Mouse (Mus musculus): Measurements from ENCODE around the gene Taf1c. TPM values are rescaled to one million over a fixed set of nuclear protein-coding genes. Genes with fewer than 3 reads are reported as not detected.

Gene Taf1c
- total RNA-seq, 1 experiment from 2014 or later, result 7.8 TPM

- ATAC-seq (replicated peaks; ENCODE audit: low read depth, poor library complexity, severe bottlenecking), result no peak
Measured at GRCm38 (mm10) chr8:119624916-119625315, 19.9 kb upstream of the Taf1c start.

DNA sequence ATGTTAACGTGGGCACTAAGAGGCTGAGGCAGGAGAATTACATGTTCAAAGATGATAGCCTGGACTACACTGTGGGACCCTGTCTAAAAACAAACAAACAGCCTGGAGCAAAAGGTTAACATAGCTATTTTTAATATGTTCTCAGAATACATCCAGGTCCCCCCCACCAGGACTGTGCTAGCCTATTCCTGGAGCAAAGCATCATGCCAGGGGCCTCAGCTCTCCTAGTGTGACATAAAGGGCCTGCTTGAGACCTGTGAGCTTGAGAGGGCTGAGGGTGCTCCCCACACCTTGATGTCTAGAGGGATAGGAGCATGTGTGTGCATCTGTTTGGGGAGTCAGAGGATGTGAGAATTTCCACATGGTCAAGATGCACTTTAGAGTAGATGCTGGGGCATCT lies 18.7 kb upstream of the Taf1c start:
- ATAC-seq (replicated peaks; ENCODE audit: low read depth, poor library complexity, severe bottlenecking), result no peak

- no peak for ATAC-seq (replicated peaks; ENCODE audit: low read depth, poor library complexity, severe bottlenecking)
Measured at GRCm38 (mm10) chr8:119623061-119623460, 18.0 kb upstream of the Taf1c start.

GRCm38 (mm10) chr8:119622555-119622954 lies 17.5 kb upstream of the Taf1c start:
- no peak for ATAC-seq (replicated peaks; ENCODE audit: low read depth, poor library complexity, severe bottlenecking)

DNA sequence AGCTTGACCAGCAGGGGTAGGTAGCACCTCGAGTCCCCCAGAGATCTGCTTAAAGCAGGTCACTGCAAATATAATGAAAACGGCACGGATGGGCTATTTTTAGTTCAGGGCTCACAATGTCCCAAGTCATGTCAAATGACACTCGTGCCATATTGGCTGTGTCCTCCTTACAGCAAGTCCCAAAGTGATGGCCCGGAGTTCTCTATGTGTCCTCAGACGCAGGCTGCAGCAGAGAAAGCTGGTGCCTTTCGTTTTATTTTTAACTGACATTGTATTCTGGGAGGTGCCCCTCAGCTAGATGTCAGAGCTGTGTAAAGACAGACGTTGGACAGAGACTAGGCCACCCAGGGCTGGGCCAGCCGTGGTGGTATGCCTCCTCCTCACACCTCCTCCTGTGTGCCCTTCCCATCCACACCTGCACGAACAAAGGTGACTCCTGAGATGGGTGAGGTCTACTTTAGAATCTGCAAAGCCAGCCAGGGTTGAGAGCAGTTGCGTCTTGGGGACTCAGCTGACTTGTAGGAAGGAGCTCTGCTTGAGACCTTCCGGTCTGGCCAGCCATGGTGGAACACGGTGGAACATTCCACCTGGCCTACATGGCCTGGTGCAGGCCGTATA lies 15.9 kb upstream of the Taf1c start:
- ATAC-seq (replicated peaks; ENCODE audit: low read depth, poor library complexity, severe bottlenecking), result no peak

DNA sequence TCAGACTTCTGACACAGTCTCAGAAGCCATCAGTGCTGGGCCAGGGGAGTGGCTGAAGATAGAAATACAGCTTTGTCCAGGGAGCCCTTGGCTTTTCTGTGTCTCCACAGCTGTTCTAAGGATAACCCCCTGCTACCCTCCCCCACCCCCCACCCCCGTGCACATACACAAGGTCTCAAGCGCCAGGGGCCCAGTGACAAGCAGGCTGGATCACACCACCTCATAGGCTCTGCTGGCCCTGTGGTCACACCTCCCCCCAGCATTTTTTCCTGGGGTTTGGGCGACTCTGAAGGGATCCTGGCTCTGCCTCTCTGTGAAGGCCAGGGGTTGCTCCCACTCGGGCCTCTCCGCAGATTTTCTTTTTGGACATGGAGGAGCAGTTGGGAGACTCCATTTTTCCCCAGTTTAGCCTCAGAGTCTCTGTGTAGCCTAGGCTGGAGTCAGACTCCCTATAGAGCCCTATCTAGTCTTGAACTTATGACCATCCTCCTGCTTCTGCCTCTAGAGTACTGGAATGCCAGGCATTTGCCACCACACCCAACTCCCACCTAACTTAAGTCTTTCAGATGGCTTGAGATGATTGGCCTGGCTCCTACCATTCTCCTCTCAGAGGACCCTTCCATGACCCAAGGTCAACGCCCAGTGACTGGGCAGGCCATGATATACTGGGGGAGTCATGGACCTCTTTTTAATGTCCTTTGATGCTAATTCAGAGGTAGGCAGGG lies 15.3 kb upstream of the Taf1c start:
- no peak for ATAC-seq (replicated peaks; ENCODE audit: low read depth, poor library complexity, severe bottlenecking)

- no peak for ATAC-seq (replicated peaks; ENCODE audit: low read depth, poor library complexity, severe bottlenecking)
Measured at GRCm38 (mm10) chr8:119618887-119619286, 13.9 kb upstream of the Taf1c start.

GRCm38 (mm10) chr8:119617586-119617985 lies 12.6 kb upstream of the Taf1c start:
- no peak for ATAC-seq (replicated peaks; ENCODE audit: low read depth, poor library complexity, severe bottlenecking)

- no peak for ATAC-seq (replicated peaks; ENCODE audit: low read depth, poor library complexity, severe bottlenecking)
Measured at GRCm38 (mm10) chr8:119616811-119617210, 11.8 kb upstream of the Taf1c start.

DNA sequence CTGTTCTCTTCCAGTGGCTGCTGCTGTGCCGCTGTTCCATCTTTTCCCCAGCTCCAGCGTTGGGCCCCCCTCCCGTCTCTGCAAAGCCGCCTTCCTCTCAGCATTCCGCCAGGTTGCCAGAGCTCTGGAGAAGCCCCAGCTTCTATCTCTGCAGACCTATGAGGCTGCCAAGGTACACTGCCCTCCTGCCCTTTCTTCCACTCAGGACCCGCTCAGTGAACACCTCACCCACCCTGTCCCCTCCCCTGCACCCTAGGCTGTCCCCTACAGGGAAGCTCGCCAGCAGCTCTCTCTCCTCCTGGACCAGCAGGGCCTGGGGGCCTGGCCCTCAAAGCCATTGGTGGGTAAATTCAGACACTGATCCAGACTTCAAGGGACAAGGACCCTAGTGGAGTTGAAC lies 11.3 kb upstream of the Taf1c start:
- ATAC-seq (replicated peaks; ENCODE audit: low read depth, poor library complexity, severe bottlenecking), result no peak

DNA sequence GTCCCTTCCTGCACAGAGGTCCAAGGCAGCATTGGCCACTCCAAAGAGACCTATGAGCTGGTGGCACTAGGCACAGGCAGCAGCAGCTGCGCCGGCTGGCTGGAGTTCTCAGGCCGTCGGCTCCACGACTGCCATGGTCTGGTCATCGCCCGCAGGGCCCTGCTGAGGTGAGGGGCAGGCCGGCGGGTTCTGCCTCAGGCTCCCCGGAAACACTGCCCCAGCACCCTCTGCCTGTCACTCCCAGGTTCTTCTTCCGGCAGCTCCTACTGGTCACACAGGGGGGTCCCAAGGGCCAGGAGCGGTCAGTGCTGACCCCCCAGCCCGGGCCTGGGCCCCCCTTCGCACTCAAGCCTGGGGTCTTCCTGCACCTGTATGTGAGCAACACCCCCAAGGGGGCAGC lies 10.1 kb upstream of the Taf1c start:
- ATAC-seq (replicated peaks; ENCODE audit: low read depth, poor library complexity, severe bottlenecking), result no peak

DNA sequence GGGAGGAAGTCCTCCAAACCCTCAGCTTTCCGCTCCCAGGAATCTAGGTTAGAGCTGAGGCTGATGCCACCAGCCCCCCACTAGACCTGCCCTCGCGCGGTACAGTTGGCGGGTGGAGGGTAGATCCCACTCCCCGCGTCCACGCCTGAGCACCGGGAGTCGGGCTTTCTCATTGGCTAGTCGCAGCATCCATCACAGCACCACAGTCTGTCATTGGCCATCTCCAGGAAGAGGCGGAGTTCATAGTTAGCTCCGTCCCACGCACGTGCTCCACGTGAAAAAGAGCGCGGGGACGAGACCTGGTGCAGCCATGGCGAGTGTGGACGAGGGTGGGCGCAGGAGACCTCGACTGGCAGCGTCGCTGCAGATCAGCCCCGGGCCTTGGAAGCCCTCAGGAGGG lies 7.4 kb upstream of the Taf1c start, which contains the start of gene Adad2:
Gene Adad2 (plus strand): TSS at position 277 of the 400 bp plus-strand sequence.
- 0 out of 2 replicates have a peak, but pooled peaks have one; percentile 22 for ATAC-seq (replicated peaks; ENCODE audit: low read depth, poor library complexity, severe bottlenecking)

DNA sequence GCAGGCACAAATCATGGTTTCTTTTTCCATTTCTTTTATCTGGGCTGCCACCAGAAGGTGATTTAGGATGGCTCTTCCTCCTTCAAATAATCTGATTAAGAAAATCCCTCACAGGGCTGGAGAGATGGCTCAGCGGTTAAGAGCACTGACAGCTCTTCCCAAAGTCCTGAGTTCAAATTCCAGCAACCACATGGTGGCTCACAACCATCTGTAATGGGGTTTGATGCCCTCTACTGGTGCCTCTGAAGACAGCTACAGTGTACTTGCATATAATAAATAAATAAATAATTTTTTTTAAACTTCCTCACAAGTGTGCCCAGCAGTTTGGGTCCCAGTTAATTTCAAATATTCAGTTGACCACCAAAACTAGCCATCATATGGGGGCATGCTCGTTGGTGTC lies 1.2 kb upstream of the Taf1c start:
- no peak for ATAC-seq (replicated peaks; ENCODE audit: low read depth, poor library complexity, severe bottlenecking)

- peak; percentile 50 for ATAC-seq (replicated peaks; ENCODE audit: low read depth, poor library complexity, severe bottlenecking)
Measured at GRCm38 (mm10) chr8:119604398-119604803, 621 bp downstream of the Taf1c start.

GRCm38 (mm10) chr8:119603771-119604170 lies 1.3 kb downstream of the Taf1c start:
- no peak for ATAC-seq (replicated peaks; ENCODE audit: low read depth, poor library complexity, severe bottlenecking)

DNA sequence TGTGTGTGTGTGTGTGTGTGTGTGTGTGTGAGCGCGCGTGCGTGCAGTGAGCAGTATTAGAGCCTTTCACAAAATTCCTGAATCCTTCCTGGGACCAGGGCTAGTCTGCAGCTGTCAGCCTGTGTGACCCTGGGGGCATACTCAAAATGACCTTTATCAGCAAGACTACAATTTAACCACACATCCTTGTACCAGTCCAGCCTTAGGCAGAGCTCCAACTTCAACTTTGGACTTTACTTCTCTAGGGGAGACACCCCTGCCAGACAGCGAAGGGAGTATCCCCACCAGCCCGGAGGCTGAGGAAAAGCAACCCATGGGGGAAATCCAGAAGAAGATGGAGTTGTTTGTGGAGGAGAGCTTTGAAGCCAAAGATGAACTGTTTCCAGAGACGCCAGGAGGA lies 13.6 kb downstream of the Taf1c start:
- ATAC-seq (replicated peaks; ENCODE audit: low read depth, poor library complexity, severe bottlenecking), result no peak

- no peak for ATAC-seq (replicated peaks; ENCODE audit: low read depth, poor library complexity, severe bottlenecking)
Measured at GRCm38 (mm10) chr8:119590348-119590747, 14.7 kb downstream of the Taf1c start.

DNA sequence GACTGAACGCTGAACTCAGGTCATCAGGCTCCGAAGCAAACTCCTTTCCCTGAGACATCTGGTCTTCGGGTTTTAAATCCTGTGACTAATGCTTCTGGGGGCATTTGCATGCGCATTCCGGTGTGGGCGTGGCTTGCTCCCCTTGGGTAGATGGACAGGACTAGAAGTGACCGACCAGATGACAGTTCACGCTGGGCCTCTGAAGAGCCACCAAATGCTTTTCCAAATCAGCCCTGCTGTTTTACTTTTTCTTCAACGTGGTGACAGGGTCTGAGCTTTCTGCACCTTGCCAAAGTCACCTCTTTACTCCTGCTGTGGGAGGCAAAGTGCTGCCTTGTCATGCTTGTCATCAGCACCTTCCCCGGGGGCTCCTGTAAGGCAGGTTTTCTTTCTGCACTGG lies 16.2 kb downstream of the Taf1c start:
- ATAC-seq (replicated peaks; ENCODE audit: low read depth, poor library complexity, severe bottlenecking), result no peak

DNA sequence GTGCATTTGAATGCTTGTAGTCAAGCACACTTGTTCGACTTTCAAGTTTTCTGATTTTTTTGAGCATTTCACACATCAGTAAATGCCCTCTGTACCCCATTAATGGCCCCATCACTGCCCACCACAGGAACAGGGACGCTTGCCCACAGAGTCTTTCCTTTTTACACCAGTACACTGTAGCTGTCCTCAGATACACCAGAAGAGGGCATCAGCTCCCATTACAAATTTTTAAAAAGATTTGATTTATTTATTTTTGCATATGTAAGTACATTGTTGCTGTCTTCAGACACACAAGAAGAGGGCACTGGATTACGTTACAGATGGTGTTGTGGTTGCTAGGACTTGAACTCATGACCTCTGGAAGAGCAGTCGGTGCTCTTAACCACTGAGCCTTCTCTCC lies 16.7 kb downstream of the Taf1c start:
- ATAC-seq (replicated peaks; ENCODE audit: low read depth, poor library complexity, severe bottlenecking), result no peak

DNA sequence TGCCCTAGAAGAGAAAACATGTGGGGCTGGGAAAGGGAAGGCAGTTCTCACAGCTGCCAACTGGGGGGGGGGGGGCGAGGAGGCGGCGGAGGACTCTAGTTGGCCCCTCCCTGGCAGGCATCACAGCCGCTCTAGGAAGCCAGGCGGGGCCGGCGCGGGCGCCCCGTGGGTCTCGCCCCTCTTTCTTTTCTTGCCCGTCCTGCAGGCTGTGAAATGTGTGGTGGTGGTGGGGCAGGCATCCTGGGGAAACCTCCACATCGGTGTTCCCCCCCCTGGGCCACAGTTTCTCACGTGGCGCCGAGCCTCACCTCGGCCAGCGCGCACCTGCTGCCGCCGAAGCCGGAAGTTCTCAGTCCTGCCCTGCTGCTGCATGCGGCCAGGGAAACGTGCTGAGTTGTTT lies 19.1 kb downstream of the Taf1c start:
- ATAC-seq (replicated peaks; ENCODE audit: low read depth, poor library complexity, severe bottlenecking), result peak; percentile 78

- ATAC-seq (replicated peaks; ENCODE audit: low read depth, poor library complexity, severe bottlenecking), result no peak
Measured at GRCm38 (mm10) chr8:119580441-119581161, 24.4 kb downstream of the Taf1c start.

All from common myeloid progenitor, adult 5-6 weeks (primary cell).